Mouse (Mus musculus): Measurements from ENCODE around the gene St8sia6. TPM values are rescaled to one million over a fixed set of nuclear protein-coding genes. Genes with fewer than 3 reads are reported as not detected.

St8sia6 gene
- polyA plus RNA-seq, 1 experiment from 2014 or later = 0.77 TPM

GRCm38 (mm10) chr2:13751691-13752090 is 42.2 kb downstream of the St8sia6 start:
- Histone ChIP-seq H3K36me3 (no peaks in the 10 kb centered on the region), H3K4me2 (replicated peaks) (no peak overlapping the region), H3K27ac (no peak overlapping the region), H3K4me3 (no peak overlapping the region), H3K9ac (no peak overlapping the region), H3K9me3 (no peaks in the 10 kb centered on the region), H3K27me3 (replicated peaks) (no peaks in the 10 kb centered on the region), H3K4me1 (no peaks in the 10 kb centered on the region)
- 88% methylated on average over 1 of the region's 1 CpGs for WGBS
- no peak for ATAC-seq (ENCODE audit: low FRiP score, low read depth)

- WGBS = 81% methylated on average over 1 of the region's 1 CpGs
- H3K9ac ChIP-seq = no peak overlapping the region
- no peak overlapping the region for H3K4me2 ChIP-seq (replicated peaks)
- H3K4me3 ChIP-seq = no peak overlapping the region
- ATAC-seq (ENCODE audit: low FRiP score, low read depth) = no peak
- H3K4me1 ChIP-seq = no peaks in the 10 kb centered on the region
- no peaks in the 10 kb centered on the region for H3K27me3 ChIP-seq (replicated peaks)
- no peaks in the 10 kb centered on the region for H3K36me3 ChIP-seq
- no peak overlapping the region for H3K27ac ChIP-seq
- no peaks in the 10 kb centered on the region for H3K9me3 ChIP-seq
Measured at GRCm38 (mm10) chr2:13750777-13751176, 43.1 kb downstream of the St8sia6 start.

- no peak overlapping the region for H3K9ac ChIP-seq
- H3K36me3 ChIP-seq = no peaks in the 10 kb centered on the region
- ATAC-seq (ENCODE audit: low FRiP score, low read depth) = no peak
- H3K27me3 ChIP-seq (replicated peaks) = no peaks in the 10 kb centered on the region
- H3K4me1 ChIP-seq = no peaks in the 10 kb centered on the region
- 78% methylated on average over 1 of the region's 1 CpGs for WGBS
- H3K9me3 ChIP-seq = no peaks in the 10 kb centered on the region
- no peak overlapping the region for H3K27ac ChIP-seq
- no peak overlapping the region for H3K4me2 ChIP-seq (replicated peaks)
- no peak overlapping the region for H3K4me3 ChIP-seq
Measured at GRCm38 (mm10) chr2:13750089-13750488, 43.8 kb downstream of the St8sia6 start.

- no peak overlapping the region for H3K9ac ChIP-seq
- H3K4me1 ChIP-seq = no peaks in the 10 kb centered on the region
- H3K36me3 ChIP-seq = no peaks in the 10 kb centered on the region
- H3K27ac ChIP-seq = no peak overlapping the region
- no peak overlapping the region for H3K4me3 ChIP-seq
- WGBS = 71% methylated on average over 1 of the region's 1 CpGs
- no peaks in the 10 kb centered on the region for H3K27me3 ChIP-seq (replicated peaks)
- H3K4me2 ChIP-seq (replicated peaks) = no peak overlapping the region
- ATAC-seq (ENCODE audit: low FRiP score, low read depth) = no peak
- H3K9me3 ChIP-seq = no peaks in the 10 kb centered on the region
Measured at GRCm38 (mm10) chr2:13749176-13749575, 44.7 kb downstream of the St8sia6 start.

- ATAC-seq (ENCODE audit: low FRiP score, low read depth) = no peak
- Histone ChIP-seq H3K9ac (no peak overlapping the region), H3K4me2 (replicated peaks) (no peak overlapping the region), H3K27me3 (replicated peaks) (no peaks in the 10 kb centered on the region), H3K9me3 (no peaks in the 10 kb centered on the region), H3K36me3 (no peaks in the 10 kb centered on the region), H3K4me1 (no peaks in the 10 kb centered on the region), H3K27ac (no peak overlapping the region), H3K4me3 (no peak overlapping the region)
- 92% methylated on average over 1 of the region's 1 CpGs for WGBS
Measured at GRCm38 (mm10) chr2:13747576-13747975, 46.3 kb downstream of the St8sia6 start.

- Histone ChIP-seq H3K4me3 (no peak overlapping the region), H3K9ac (no peak overlapping the region), H3K36me3 (no peaks in the 10 kb centered on the region), H3K27me3 (replicated peaks) (no peaks in the 10 kb centered on the region), H3K4me1 (no peaks in the 10 kb centered on the region), H3K27ac (no peak overlapping the region), H3K9me3 (no peaks in the 10 kb centered on the region), H3K4me2 (replicated peaks) (no peak overlapping the region)
- 87% methylated on average over 1 of the region's 1 CpGs for WGBS
- no peak for ATAC-seq (ENCODE audit: low FRiP score, low read depth)
Measured at GRCm38 (mm10) chr2:13746023-13746422, 47.8 kb downstream of the St8sia6 start.

GRCm38 (mm10) chr2:13738704-13739103 is 55.2 kb downstream of the St8sia6 start:
- ATAC-seq (ENCODE audit: low FRiP score, low read depth) = no peak

GRCm38 (mm10) chr2:13727901-13728300 is 66.0 kb downstream of the St8sia6 start:
- Histone ChIP-seq H3K27ac (no peak overlapping the region), H3K27me3 (replicated peaks) (no peaks in the 10 kb centered on the region), H3K4me1 (no peaks in the 10 kb centered on the region), H3K9ac (no peak overlapping the region), H3K4me3 (no peak overlapping the region), H3K9me3 (no peaks in the 10 kb centered on the region), H3K4me2 (replicated peaks) (no peak overlapping the region), H3K36me3 (no peaks in the 10 kb centered on the region)
- 72% methylated on average over 2 of the region's 2 CpGs for WGBS
- ATAC-seq (ENCODE audit: low FRiP score, low read depth) = no peak

More at GRCm38 (mm10) chr2:13738704-13739103, 55.2 kb downstream of the St8sia6 start:
- H3K27me3 ChIP-seq (replicated peaks) = no peaks in the 10 kb centered on the region
- no peak overlapping the region for H3K27ac ChIP-seq
- no peak overlapping the region for H3K4me2 ChIP-seq (replicated peaks)
- H3K4me1 ChIP-seq = no peaks in the 10 kb centered on the region
- H3K9me3 ChIP-seq = no peaks in the 10 kb centered on the region
- WGBS = 24% methylated on average over 7 of the region's 7 CpGs
- H3K9ac ChIP-seq = no peak overlapping the region
- H3K36me3 ChIP-seq = no peaks in the 10 kb centered on the region
- H3K4me3 ChIP-seq = no peak overlapping the region

- Histone ChIP-seq H3K4me3 (no peak overlapping the region), H3K27me3 (replicated peaks) (no peaks in the 10 kb centered on the region), H3K9me3 (no peaks in the 10 kb centered on the region), H3K9ac (no peak overlapping the region), H3K4me1 (no peaks in the 10 kb centered on the region), H3K36me3 (no peaks in the 10 kb centered on the region), H3K4me2 (replicated peaks) (no peak overlapping the region), H3K27ac (no peak overlapping the region)
- ATAC-seq (ENCODE audit: low FRiP score, low read depth) = no peak
- WGBS = 77% methylated on average over 3 of the region's 3 CpGs
Measured at GRCm38 (mm10) chr2:13725592-13725991, 68.3 kb downstream of the St8sia6 start.

- Histone ChIP-seq H3K4me2 (replicated peaks) (no peak overlapping the region), H3K27ac (no peak overlapping the region), H3K9me3 (no peaks in the 10 kb centered on the region), H3K27me3 (replicated peaks) (no peaks in the 10 kb centered on the region), H3K4me1 (no peaks in the 10 kb centered on the region), H3K9ac (no peak overlapping the region), H3K4me3 (no peak overlapping the region), H3K36me3 (no peaks in the 10 kb centered on the region)
- 71% methylated on average over 4 of the region's 4 CpGs for WGBS
- ATAC-seq (ENCODE audit: low FRiP score, low read depth) = no peak
Measured at GRCm38 (mm10) chr2:13722241-13722640, 71.6 kb downstream of the St8sia6 start.

GRCm38 (mm10) chr2:13718628-13719185 is 75.2 kb downstream of the St8sia6 start:
- Histone ChIP-seq H3K9me3 (no peaks in the 10 kb centered on the region), H3K36me3 (no peaks in the 10 kb centered on the region), H3K27ac (no peak overlapping the region), H3K9ac (no peak overlapping the region), H3K4me2 (replicated peaks) (no peak overlapping the region), H3K4me1 (no peaks in the 10 kb centered on the region), H3K4me3 (no peak overlapping the region), H3K27me3 (replicated peaks) (no peaks in the 10 kb centered on the region)
- ATAC-seq (ENCODE audit: low FRiP score, low read depth) = no peak
- WGBS = 81% methylated on average over 6 of the region's 6 CpGs

- no peaks in the 10 kb centered on the region for H3K27me3 ChIP-seq (replicated peaks)
- H3K9ac ChIP-seq = no peak overlapping the region
- no peak for ATAC-seq (ENCODE audit: low FRiP score, low read depth)
- H3K4me3 ChIP-seq = no peak overlapping the region
- H3K36me3 ChIP-seq = no peaks in the 10 kb centered on the region
- H3K27ac ChIP-seq = no peak overlapping the region
- no peaks in the 10 kb centered on the region for H3K9me3 ChIP-seq
- no peak overlapping the region for H3K4me2 ChIP-seq (replicated peaks)
- WGBS = 75% methylated on average over 1 of the region's 1 CpGs
- no peaks in the 10 kb centered on the region for H3K4me1 ChIP-seq
Measured at GRCm38 (mm10) chr2:13708785-13709184, 85.1 kb downstream of the St8sia6 start.

GRCm38 (mm10) chr2:13697514-13697913 is 96.3 kb downstream of the St8sia6 start:
- Histone ChIP-seq H3K4me3 (no peak overlapping the region), H3K9me3 (no peaks in the 10 kb centered on the region), H3K36me3 (no peaks in the 10 kb centered on the region), H3K4me2 (replicated peaks) (no peak overlapping the region), H3K27ac (no peak overlapping the region), H3K27me3 (replicated peaks) (no peaks in the 10 kb centered on the region), H3K4me1 (no peaks in the 10 kb centered on the region), H3K9ac (no peak overlapping the region)
- no peak for ATAC-seq (ENCODE audit: low FRiP score, low read depth)

Data from neural tube, embryonic 12.5 days (tissue).